Mouse (Mus musculus) cerebellum, adult 9-10 months (tissue): ENCODE data around the gene Olfr895.

Experiments used
- DNase-seq: peaks from one replicate; pipeline ENCODE4 v3.0.0; 2022

Olfr895 gene

DNA sequence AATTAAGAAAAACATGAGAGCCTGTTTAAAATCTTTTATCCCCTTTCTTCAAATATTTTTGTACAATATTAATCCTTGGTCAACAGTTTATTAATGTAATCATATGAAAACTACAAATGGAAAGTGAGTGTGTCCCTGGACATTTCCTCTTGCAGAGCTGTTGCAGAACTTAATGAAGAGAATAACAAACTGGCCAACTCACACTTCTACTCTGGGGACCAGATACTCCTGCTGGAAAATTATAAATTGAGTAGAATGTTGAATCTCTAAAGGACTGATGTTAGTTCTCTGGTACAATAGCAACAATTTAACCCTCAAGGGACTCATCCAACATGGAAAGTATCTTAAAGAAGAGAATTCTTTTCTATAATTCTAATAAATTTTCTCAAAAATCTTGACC lies at the start of gene Olfr895:
Gene Olfr895 (plus strand): TSS at position 301 of the 400 bp plus-strand sequence.
- DNase-seq = no peak

DNA sequence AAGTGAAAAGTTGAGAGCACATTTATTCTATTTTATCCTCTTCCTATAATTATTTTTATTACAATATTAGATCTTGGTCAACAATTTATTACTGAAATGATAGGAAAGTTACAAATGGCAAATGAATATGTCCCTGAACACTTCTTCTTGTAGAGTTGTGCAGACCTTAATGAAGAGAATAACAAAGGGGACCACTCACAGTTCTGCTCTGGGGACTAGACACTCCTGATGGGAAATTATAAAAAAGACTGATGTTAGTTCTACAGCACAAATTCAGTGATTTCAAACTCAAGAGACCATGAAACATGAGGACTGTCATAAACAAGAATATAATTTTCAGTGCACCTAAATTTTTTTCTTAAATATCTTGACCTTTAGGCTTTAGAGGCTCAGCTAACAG lies 15.2 kb upstream of the Olfr895 start, which contains the start of gene Olfr143:
Gene Olfr143 (plus strand): TSS at position 301 of the 400 bp plus-strand sequence.
- no peak for DNase-seq

DNA sequence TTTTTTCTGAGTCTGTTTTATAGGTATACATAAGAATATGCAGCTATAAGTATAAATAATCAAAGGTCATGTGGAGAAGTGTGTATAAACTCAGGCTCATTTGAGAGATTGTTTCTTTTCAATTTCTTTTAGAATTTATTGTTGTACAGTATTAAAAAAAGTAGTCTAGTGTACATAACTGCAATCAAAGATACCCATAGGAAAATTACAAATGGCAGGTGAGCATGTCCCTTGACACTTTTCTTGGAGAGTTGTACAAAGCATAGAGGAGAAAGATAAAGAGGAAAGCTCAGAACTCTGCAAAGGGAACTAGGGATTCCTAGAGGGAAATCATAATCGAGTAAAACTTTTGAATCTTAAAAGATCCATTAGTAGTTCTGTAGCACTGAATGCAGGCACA lies 23.2 kb downstream of the Olfr895 start, which contains the start of gene Olfr896-ps1:
Gene Olfr896-ps1 (plus strand): TSS at position 301 of the 400 bp plus-strand sequence.
- no peak for DNase-seq
